Mouse (Mus musculus) spleen, embryonic (tissue): Measurements from ENCODE around the gene Hebp1.

ENCODE experiments used
- CTCF ChIA-PET: fragments of 350-600 bp; sonication (Branson Sonifier 250); formaldehyde crosslinking; loops from one replicate; lab custom pipeline; 2022; lab: Charles Lee

Hebp1 gene

GRCm38 (mm10) chr6:135124755-135125380 is 73.0 kb downstream of the Hebp1 start:
- CTCF ChIA-PET = no interaction called here

GRCm38 (mm10) chr6:135118183-135118582 is 79.6 kb downstream of the Hebp1 start, which contains the start of gene Gprc5d:
Gene Gprc5d, minus strand, starts transcription at chr6:135118283.
- CTCF ChIA-PET = no interaction called here

GRCm38 (mm10) chr6:135116479-135116878 is 81.3 kb downstream of the Hebp1 start:
- CTCF ChIA-PET = no interaction called here

GRCm38 (mm10) chr6:135113114-135113436 is 84.7 kb downstream of the Hebp1 start:
- CTCF ChIA-PET = no interaction called here

GRCm38 (mm10) chr6:135112411-135113113 is 85.3 kb downstream of the Hebp1 start:
- CTCF ChIA-PET = no interaction called here

GRCm38 (mm10) chr6:135107014-135107413 is 90.8 kb downstream of the Hebp1 start:
- CTCF ChIA-PET = no interaction called here

- CTCF ChIA-PET = no interaction called here
Measured at GRCm38 (mm10) chr6:135102736-135103303, 95.0 kb downstream of the Hebp1 start.

- CTCF ChIA-PET = no interaction called here
Measured at GRCm38 (mm10) chr6:135100787-135101472, 96.9 kb downstream of the Hebp1 start.

GRCm38 (mm10) chr6:135092798-135093470 is 104.9 kb downstream of the Hebp1 start:
- CTCF ChIA-PET = no interaction called here

GRCm38 (mm10) chr6:135090661-135091060 is 107.2 kb downstream of the Hebp1 start:
- CTCF ChIA-PET = no interaction called here

- CTCF ChIA-PET = no interaction called here
Measured at GRCm38 (mm10) chr6:135089786-135090185, 108.0 kb downstream of the Hebp1 start.

GRCm38 (mm10) chr6:135087721-135088451 is 109.9 kb downstream of the Hebp1 start:
- CTCF ChIA-PET = no interaction called here
